Mouse (Mus musculus): ENCODE measurements around the gene Cpeb4. TPM values are rescaled to one million over a fixed set of nuclear protein-coding genes. Genes with fewer than 3 reads are reported as not detected.

Gene Cpeb4
- 2.7 and 4.9 TPM in 2 replicates for polyA plus RNA-seq (2012; rRNA removed)

DNA sequence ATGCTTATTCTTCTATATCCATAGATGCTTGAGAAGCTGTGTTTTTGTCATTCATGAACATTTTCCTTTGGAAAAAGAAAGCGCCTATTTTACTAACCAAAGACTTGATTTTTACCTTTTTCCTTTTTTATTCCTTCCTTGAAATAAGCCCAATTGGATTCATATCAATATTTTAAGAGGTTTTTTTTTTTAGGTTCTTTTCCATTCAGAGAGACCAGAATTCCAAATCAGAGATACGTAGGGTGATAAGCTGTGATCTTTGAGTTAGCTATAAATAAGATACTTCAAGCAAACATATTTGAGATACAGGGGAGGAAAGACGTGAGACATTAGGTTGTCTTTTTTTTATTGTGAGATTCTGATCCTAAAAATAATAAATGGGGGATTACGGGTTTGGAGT lies at the start of gene Cpeb4:
Gene Cpeb4, plus strand, starts transcription at position 301 of the 400 bp plus-strand sequence.
- Histone ChIP-seq H3K27me3 (ENCODE audit: control insufficient read depth, insufficient read depth, low read length) (no peaks in the 10 kb centered on the region), H3K4me1 (ENCODE audit: control insufficient read depth, insufficient read depth, insufficient read length, low read length) (peaks cover 4% of the 10 kb centered on the region; the same call in 1 of the 2 replicates), H3K27ac (ENCODE audit: insufficient read depth, low read depth, low read length) (peak within 1 kb of the TSS; percentile 54), H3K4me3 (ENCODE audit: low read depth, low read length) (peak within 1 kb of the TSS; percentile 82), H3K36me3 (ENCODE audit: control insufficient read depth, insufficient read depth, low read length) (peaks cover 2% of the 10 kb centered on the region; the same call in 1 of the 2 replicates)
- 70% methylated on average over 4 of the region's 4 CpGs for WGBS
- TF ChIP-seq POLR2A (IDR thresholded peaks at IDR 0.05; ENCODE audit: low read depth, low read length) (no peak), CTCF (IDR thresholded peaks at IDR 0.05; ENCODE audit: extremely low read depth, insufficient read length, insufficient replicate concordance, low read depth, low read length) (no peak)

DNA sequence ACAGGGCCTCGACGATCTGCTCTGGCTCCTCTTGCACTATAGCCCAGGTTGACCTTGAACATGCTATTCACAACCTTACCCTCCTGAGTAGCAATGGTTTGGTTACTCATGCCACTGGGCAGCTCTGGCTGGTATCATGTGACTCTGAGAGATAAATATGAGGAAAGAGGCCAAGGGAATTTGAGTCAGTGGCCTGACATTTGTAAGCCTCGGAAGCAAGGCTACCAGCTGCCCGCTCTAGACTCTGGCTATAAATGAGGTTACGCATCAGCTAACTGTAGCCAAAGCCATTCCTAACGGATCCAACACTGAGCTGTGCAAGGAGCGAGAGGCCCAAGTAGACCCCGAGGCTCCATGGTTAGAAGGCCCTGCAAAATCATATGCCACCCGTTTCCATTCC lies 49.5 kb upstream of the Cpeb4 start:
- WGBS, result 77% methylated on average over 9 of the region's 9 CpGs
- H3K4me1 ChIP-seq (ENCODE audit: control insufficient read depth, insufficient read depth, insufficient read length, low read length), result peaks cover 17% of the 10 kb centered on the region; the same call in 1 of the 2 replicates
- no peaks in the 10 kb centered on the region for H3K27me3 ChIP-seq (ENCODE audit: control insufficient read depth, insufficient read depth, low read length)
- TF ChIP-seq POLR2A (IDR thresholded peaks at IDR 0.05; ENCODE audit: low read depth, low read length), result no peak
- H3K36me3 ChIP-seq (ENCODE audit: control insufficient read depth, insufficient read depth, low read length), result no peaks in the 10 kb centered on the region
- no peak overlapping the region for H3K4me3 ChIP-seq (ENCODE audit: low read depth, low read length)
- H3K27ac ChIP-seq (ENCODE audit: insufficient read depth, low read depth, low read length), result no peak overlapping the region

DNA sequence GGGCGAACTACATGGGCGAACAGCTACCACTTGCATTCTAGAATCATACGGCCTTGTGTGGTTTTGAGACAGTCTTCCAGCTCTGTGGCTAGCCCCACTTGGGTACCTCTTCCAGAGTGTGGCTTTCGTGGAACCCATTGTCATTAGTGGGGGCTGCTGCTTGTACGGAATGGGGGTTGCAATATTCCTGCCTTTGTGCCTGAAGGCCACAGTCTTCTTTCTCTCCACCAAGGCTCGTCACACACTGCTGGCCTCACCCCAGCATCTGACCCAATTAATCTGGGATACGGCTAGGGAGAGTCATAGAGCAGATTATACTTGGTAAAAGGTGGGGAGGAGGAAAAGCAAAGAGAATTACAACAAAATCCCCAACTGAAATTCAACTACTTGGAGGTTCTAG lies 48.5 kb upstream of the Cpeb4 start:
- Histone ChIP-seq H3K4me3 (ENCODE audit: low read depth, low read length) (no peak overlapping the region), H3K27me3 (ENCODE audit: control insufficient read depth, insufficient read depth, low read length) (no peaks in the 10 kb centered on the region), H3K27ac (ENCODE audit: insufficient read depth, low read depth, low read length) (no peak overlapping the region), H3K4me1 (ENCODE audit: control insufficient read depth, insufficient read depth, insufficient read length, low read length) (peaks cover 20% of the 10 kb centered on the region; the same call in 1 of the 2 replicates), H3K36me3 (ENCODE audit: control insufficient read depth, insufficient read depth, low read length) (no peaks in the 10 kb centered on the region)
- TF ChIP-seq CTCF (IDR thresholded peaks at IDR 0.05; ENCODE audit: extremely low read depth, insufficient read length, insufficient replicate concordance, low read depth, low read length) (no peak), POLR2A (IDR thresholded peaks at IDR 0.05; ENCODE audit: low read depth, low read length) (no peak)
- WGBS, result 90% methylated on average over 7 of the region's 7 CpGs

DNA sequence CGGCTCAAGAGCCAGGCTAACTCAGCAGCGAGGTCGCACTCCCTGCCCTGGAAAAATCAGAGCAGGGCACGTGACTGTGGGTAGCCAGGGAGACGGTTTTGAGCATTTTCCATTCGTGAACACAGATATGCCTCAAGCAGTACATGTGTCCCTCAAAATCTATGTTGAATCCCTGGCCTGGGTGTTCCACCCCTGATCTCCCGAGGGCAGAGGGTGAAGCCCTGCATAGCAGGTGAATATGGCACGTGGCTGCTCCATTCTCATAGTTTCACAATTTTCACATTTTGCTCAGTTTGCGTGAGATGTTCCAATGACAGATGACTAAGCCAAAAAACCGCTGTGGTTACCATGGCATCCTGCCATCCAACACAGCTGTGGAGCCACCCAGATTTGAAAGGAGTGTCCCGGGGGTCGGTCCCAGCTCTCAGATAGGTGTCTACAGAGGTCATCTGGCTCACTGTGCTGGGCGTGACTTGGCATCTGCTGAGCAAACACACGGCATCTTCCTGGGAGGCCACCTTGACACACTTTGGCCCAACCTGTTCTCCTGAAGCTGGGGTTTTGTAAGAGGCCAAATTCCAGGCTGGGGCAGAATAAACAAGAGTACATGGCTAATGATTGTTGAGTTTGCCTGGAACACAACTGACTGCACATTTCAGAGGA lies 47.4 kb upstream of the Cpeb4 start:
- no peaks in the 10 kb centered on the region for H3K27me3 ChIP-seq (ENCODE audit: control insufficient read depth, insufficient read depth, low read length)
- peaks cover 23% of the 10 kb centered on the region; the same call in 1 of the 2 replicates for H3K4me1 ChIP-seq (ENCODE audit: control insufficient read depth, insufficient read depth, insufficient read length, low read length)
- peak overlapping the region; percentile 9; the same call in 1 of the 2 replicates for H3K4me3 ChIP-seq (ENCODE audit: low read depth, low read length)
- TF ChIP-seq CTCF (IDR thresholded peaks at IDR 0.05; ENCODE audit: extremely low read depth, insufficient read length, insufficient replicate concordance, low read depth, low read length), result no peak
- no peak for TF ChIP-seq POLR2A (IDR thresholded peaks at IDR 0.05; ENCODE audit: low read depth, low read length)
- H3K27ac ChIP-seq (ENCODE audit: insufficient read depth, low read depth, low read length), result peak overlapping the region; percentile 32
- 12% methylated on average over 14 of the region's 14 CpGs for WGBS
- no peaks in the 10 kb centered on the region for H3K36me3 ChIP-seq (ENCODE audit: control insufficient read depth, insufficient read depth, low read length)

DNA sequence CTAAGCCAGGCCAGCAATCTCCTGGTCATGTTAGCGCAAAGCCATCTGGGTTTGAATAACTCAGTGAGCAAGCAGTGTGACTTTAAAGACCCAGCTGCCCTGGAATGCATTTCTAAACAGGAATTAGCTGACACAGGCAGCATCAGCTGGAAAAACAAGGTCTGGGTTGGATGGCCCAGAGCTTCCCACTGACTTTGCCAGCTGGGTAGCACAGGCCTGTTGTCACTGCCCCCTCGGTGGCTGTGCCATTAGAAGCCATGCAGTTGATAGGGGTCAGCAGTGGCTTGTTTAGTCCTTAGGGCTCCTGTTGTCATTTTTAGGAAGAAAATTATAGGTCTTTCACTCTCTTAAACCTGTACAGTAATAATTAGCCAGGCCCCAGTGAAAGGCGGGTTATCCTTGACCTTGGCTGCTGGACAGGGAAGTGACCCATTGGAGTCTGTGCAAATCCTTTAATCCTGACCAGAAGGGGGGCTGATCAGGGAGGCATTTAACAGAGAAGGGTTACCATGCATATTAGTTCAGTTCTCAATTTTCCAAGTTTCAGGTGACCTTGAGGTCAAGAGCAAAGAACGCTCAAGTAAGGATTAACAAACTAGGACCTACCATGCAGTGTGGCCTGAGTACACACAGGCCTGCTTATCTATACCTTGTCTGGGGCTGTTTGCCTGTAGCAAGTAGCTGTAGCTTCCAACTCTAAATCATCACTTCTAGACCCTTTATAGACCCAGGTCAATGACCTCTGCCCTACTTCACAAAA lies 43.8 kb upstream of the Cpeb4 start:
- H3K27ac ChIP-seq (ENCODE audit: insufficient read depth, low read depth, low read length), result peak overlapping the region; percentile 14
- no peaks in the 10 kb centered on the region for H3K27me3 ChIP-seq (ENCODE audit: control insufficient read depth, insufficient read depth, low read length)
- TF ChIP-seq CTCF (IDR thresholded peaks at IDR 0.05; ENCODE audit: extremely low read depth, insufficient read length, insufficient replicate concordance, low read depth, low read length) (no peak), POLR2A (IDR thresholded peaks at IDR 0.05; ENCODE audit: low read depth, low read length) (no peak)
- WGBS, result 79% methylated on average over 4 of the region's 4 CpGs
- no peak overlapping the region for H3K4me3 ChIP-seq (ENCODE audit: low read depth, low read length)
- H3K36me3 ChIP-seq (ENCODE audit: control insufficient read depth, insufficient read depth, low read length), result no peaks in the 10 kb centered on the region
- peaks cover 39% of the 10 kb centered on the region for H3K4me1 ChIP-seq (ENCODE audit: control insufficient read depth, insufficient read depth, insufficient read length, low read length)

DNA sequence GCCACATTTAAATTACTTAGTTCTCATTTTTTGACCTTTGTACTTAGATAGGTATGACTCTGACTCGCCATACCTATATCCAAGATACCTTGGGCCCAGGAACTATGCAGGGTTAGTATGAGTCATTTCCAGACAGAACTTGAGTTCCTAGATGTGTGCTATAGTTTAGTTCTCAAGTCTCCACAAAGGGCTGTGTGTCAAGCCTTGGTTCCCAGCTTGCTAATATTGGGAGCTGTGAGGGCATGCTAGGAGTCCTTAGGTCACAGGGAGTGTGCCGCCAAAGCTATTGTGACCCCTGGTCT lies 43.3 kb upstream of the Cpeb4 start:
- H3K4me1 ChIP-seq (ENCODE audit: control insufficient read depth, insufficient read depth, insufficient read length, low read length), result peaks cover 35% of the 10 kb centered on the region
- no peaks in the 10 kb centered on the region for H3K27me3 ChIP-seq (ENCODE audit: control insufficient read depth, insufficient read depth, low read length)
- peak overlapping the region; percentile 72; the same call in 1 of the 2 replicates for H3K27ac ChIP-seq (ENCODE audit: insufficient read depth, low read depth, low read length)
- no peaks in the 10 kb centered on the region for H3K36me3 ChIP-seq (ENCODE audit: control insufficient read depth, insufficient read depth, low read length)
- TF ChIP-seq CTCF (IDR thresholded peaks at IDR 0.05; ENCODE audit: extremely low read depth, insufficient read length, insufficient replicate concordance, low read depth, low read length) (no peak), POLR2A (IDR thresholded peaks at IDR 0.05; ENCODE audit: low read depth, low read length) (no peak)
- no peak overlapping the region for H3K4me3 ChIP-seq (ENCODE audit: low read depth, low read length)
- WGBS, result 45% methylated on average over 2 of the region's 2 CpGs
